Comparison of ENCODE assay signal across 10 mouse cellular contexts in genomic region chrX:48202995-48203394, GRCm38 (mm10).
"Had no signal": no experiment of that assay in that cellular context is flagged by ENCODE, and none has a peak within 500 bp of the region (broad histone marks: within the 10 kb centered on the region; RNA-seq: fewer than 3 reads in every experiment).

No protein-coding gene starts in this region.

- H3K9ac ChIP-seq: hindbrain, embryonic 14.5 days; limb, embryonic 15.5 days; midbrain, embryonic 15.5 days; neural tube, embryonic 12.5 days had no signal

- H3K27me3 ChIP-seq: limb, embryonic 15.5 days; midbrain, embryonic 15.5 days; neural tube, embryonic 12.5 days had no signal

- H3K4me2 ChIP-seq: hindbrain, embryonic 14.5 days; limb, embryonic 15.5 days; midbrain, embryonic 15.5 days; neural tube, embryonic 12.5 days had no signal

- ATAC-seq: intestine, embryonic 16.5 days; midbrain, embryonic 15.5 days had no signal

- H3K9me3 ChIP-seq: limb, embryonic 15.5 days; midbrain, embryonic 15.5 days; neural tube, embryonic 12.5 days had no signal

- H3K27ac ChIP-seq: hindbrain, embryonic 14.5 days; left cerebral cortex, adult 2 months; limb, embryonic 15.5 days; midbrain, embryonic 15.5 days; neural tube, embryonic 12.5 days had no signal

- H3K4me3 ChIP-seq: left cerebral cortex, adult 2 months; limb, embryonic 15.5 days; midbrain, embryonic 15.5 days; neural tube, embryonic 12.5 days had no signal

- H3K36me3 ChIP-seq: limb, embryonic 15.5 days; midbrain, embryonic 15.5 days; neural tube, embryonic 12.5 days had no signal

- DNase-seq: lung, adult 18-20 months; spleen, adult 18-20 months; thymus, adult 18-20 months; thymus, postnatal 14 days had no signal

- H3K4me1 ChIP-seq: limb, embryonic 15.5 days; neural tube, embryonic 12.5 days had no signal
